Mouse (Mus musculus) CD8-positive naive resting alpha-beta T cell, adult 57 days (primary cell): ENCODE data around the gene 9230102O04Rik. TPM values are rescaled to one million over a fixed set of nuclear protein-coding genes. Genes with fewer than 3 reads are reported as not detected.

Experiments used
- total RNA-seq: library from RNA; stranded (reverse); gene quantifications from one replicate; pipeline ENCODE4 v1.2.4, GENCODE M21; 2023

Gene 9230102O04Rik
- not detected for total RNA-seq

GRCm38 (mm10) chr2:9888913-9889650 is at the start of gene 9230102O04Rik:
Gene 9230102O04Rik (minus strand): TSS chr2:9889540.

GRCm38 (mm10) chr2:9889651-9890183 is 377 bp upstream of the 9230102O04Rik start, which contains the start of gene Gata3:
Gene Gata3 (minus strand): TSS chr2:9890034.

GRCm38 (mm10) chr2:9881051-9881591 is 8.2 kb downstream of the 9230102O04Rik start, which contains the start of gene 4930412O13Rik:
Gene 4930412O13Rik (plus strand): TSS chr2:9881252.

Other genes with a start within 250 kb of the 9230102O04Rik start
- not detected for gene 4930412O13Rik, start 8.3 kb downstream of the 9230102O04Rik start, total RNA-seq
- gene Gata3, start 494 bp upstream of the 9230102O04Rik start, total RNA-seq, result 44.0 TPM
- 27.5 TPM for gene Taf3, start 159.1 kb upstream of the 9230102O04Rik start, total RNA-seq
- 129 TPM for gene Atp5c1, start 191.0 kb upstream of the 9230102O04Rik start, total RNA-seq
- gene Kin, start 191.1 kb upstream of the 9230102O04Rik start, total RNA-seq, result 24.3 TPM
- not detected for gene Itih2, start 241.9 kb upstream of the 9230102O04Rik start, total RNA-seq